Mouse (Mus musculus) forebrain, embryonic 10.5 days (tissue): ENCODE measurements around the gene Uvrag. TPM values are rescaled to one million over a fixed set of nuclear protein-coding genes. Genes with fewer than 3 reads are reported as not detected.
A peak's percentile ranks its signal among the peaks of the same experiment; 100 is the strongest.

Experiments used
- DNase-seq: peaks from one replicate; pipeline ENCODE4 v3.0.0-alpha.2; 2017; ENCODE audit warnings: low spot score; ENCODE audit errors: extremely low spot score
- H3K27ac ChIP-seq: fragments of 300-500 bp; sonication (generic); 2 replicates; pipeline ENCODE4 v1.5.1; 2016; ENCODE audit warnings: mild to moderate bottlenecking
- H3K27me3 ChIP-seq: fragments of 300-500 bp; sonication (generic); 2 replicates; pipeline ENCODE4 v1.6.1; 2016; ENCODE audit warnings: mild to moderate bottlenecking; ENCODE audit not compliant: poor library complexity, severe bottlenecking
- H3K36me3 ChIP-seq: fragments of 300-500 bp; sonication (generic); replicated peaks from 2 replicates; pipeline ENCODE4 v1.6.1; 2016; ENCODE audit warnings: mild to moderate bottlenecking, moderate library complexity
- H3K4me1 ChIP-seq: fragments of 300-500 bp; sonication (generic); 2 replicates; pipeline ENCODE4 v1.6.1; 2016
- H3K4me3 ChIP-seq: fragments of 300-500 bp; sonication (generic); 2 replicates; pipeline ENCODE4 v1.5.1; 2016; ENCODE audit warnings: mild to moderate bottlenecking, moderate library complexity
- H3K9me3 ChIP-seq: fragments of 300-500 bp; sonication (generic); 2 replicates; pipeline ENCODE4 v1.6.1; 2016; ENCODE audit warnings: mild to moderate bottlenecking, moderate library complexity
- WGBS: fragments of 180-500 bp; shearing (Covaris S2); methylation state at CpG from one replicate; pipeline ENCODE4 v1.1.7; 2016; 5-methylcytosine and 5-hydroxymethylcytosine counted together
- polyA plus RNA-seq: library from polyadenylated mRNA; unstranded; fragments of >200 nt; fragmentation: Nextera tagmentation; extraction: Ambion mirVana; gene quantifications from 2 replicates; pipeline ENCODE4 v1.2.1, GENCODE M21; 2016

Uvrag gene
- polyA plus RNA-seq, 1 experiment from 2014 or later = 9.8 TPM

GRCm38 (mm10) chr7:98935193-98935592, 205.7 kb downstream of the Uvrag start:
- peaks cover 16% of the 10 kb centered on the region for H3K4me1 ChIP-seq
- H3K36me3 ChIP-seq = no peaks in the 10 kb centered on the region
- 92% methylated on average over 10 of the region's 10 CpGs for WGBS
- H3K4me3 ChIP-seq = no peak overlapping the region
- H3K9me3 ChIP-seq = no peaks in the 10 kb centered on the region
- no peaks in the 10 kb centered on the region for H3K27me3 ChIP-seq
- H3K27ac ChIP-seq = no peak overlapping the region
- no peak for DNase-seq

- Histone ChIP-seq H3K4me1 (peaks cover 42% of the 10 kb centered on the region), H3K27ac (peak overlapping the region; percentile 52; the same call in 1 of the 2 replicates), H3K9me3 (no peaks in the 10 kb centered on the region), H3K27me3 (no peaks in the 10 kb centered on the region), H3K4me3 (no peak overlapping the region), H3K36me3 (no peaks in the 10 kb centered on the region)
- DNase-seq = no peak
- 80% methylated on average over 7 of the region's 7 CpGs for WGBS
These were observed 212.5 kb downstream of the Uvrag start for GRCm38 (mm10) chr7:98928336-98929025.

- DNase-seq = no peak
- no peaks in the 10 kb centered on the region for H3K27me3 ChIP-seq
- H3K36me3 ChIP-seq = no peaks in the 10 kb centered on the region
- no peak overlapping the region for H3K4me3 ChIP-seq
- H3K27ac ChIP-seq = 0 out of 2 replicates have a peak overlapping the region, but pooled peaks have one; percentile 20
- H3K9me3 ChIP-seq = no peaks in the 10 kb centered on the region
- 75% methylated on average over 10 of the region's 10 CpGs for WGBS
- peaks cover 42% of the 10 kb centered on the region for H3K4me1 ChIP-seq
These were observed 213.9 kb downstream of the Uvrag start for GRCm38 (mm10) chr7:98926906-98927528.

GRCm38 (mm10) chr7:98924380-98924869, 216.5 kb downstream of the Uvrag start:
- Histone ChIP-seq H3K27me3 (no peaks in the 10 kb centered on the region), H3K4me3 (no peak overlapping the region), H3K27ac (peak overlapping the region; percentile 69; the same call in 1 of the 2 replicates), H3K4me1 (peaks cover 39% of the 10 kb centered on the region), H3K36me3 (no peaks in the 10 kb centered on the region), H3K9me3 (no peaks in the 10 kb centered on the region)
- WGBS = 77% methylated on average over 18 of the region's 18 CpGs
- DNase-seq = no peak

GRCm38 (mm10) chr7:98922984-98923383, 218.0 kb downstream of the Uvrag start:
- no peaks in the 10 kb centered on the region for H3K36me3 ChIP-seq
- no peak for DNase-seq
- WGBS = 93% methylated on average over 5 of the region's 5 CpGs
- no peaks in the 10 kb centered on the region for H3K9me3 ChIP-seq
- H3K4me1 ChIP-seq = peaks cover 25% of the 10 kb centered on the region
- no peak overlapping the region for H3K27ac ChIP-seq
- H3K27me3 ChIP-seq = no peaks in the 10 kb centered on the region
- no peak overlapping the region for H3K4me3 ChIP-seq

- Histone ChIP-seq H3K36me3 (no peaks in the 10 kb centered on the region), H3K27ac (no peak overlapping the region), H3K4me3 (no peak overlapping the region), H3K27me3 (no peaks in the 10 kb centered on the region), H3K4me1 (0 out of 2 replicates have a peak, but pooled peaks cover 2% of the 10 kb centered on the region), H3K9me3 (no peaks in the 10 kb centered on the region)
- 91% methylated on average over 5 of the region's 5 CpGs for WGBS
- DNase-seq = no peak
These were observed 223.5 kb downstream of the Uvrag start for GRCm38 (mm10) chr7:98917407-98917806.

GRCm38 (mm10) chr7:98916581-98916980, 224.4 kb downstream of the Uvrag start:
- WGBS = 88% methylated on average over 6 of the region's 6 CpGs
- Histone ChIP-seq H3K4me3 (no peak overlapping the region), H3K36me3 (no peaks in the 10 kb centered on the region), H3K27ac (no peak overlapping the region), H3K27me3 (no peaks in the 10 kb centered on the region), H3K9me3 (no peaks in the 10 kb centered on the region), H3K4me1 (0 out of 2 replicates have a peak, but pooled peaks cover 2% of the 10 kb centered on the region)
- no peak for DNase-seq

GRCm38 (mm10) chr7:98912953-98913360, 228.0 kb downstream of the Uvrag start:
- Histone ChIP-seq H3K4me3 (no peak overlapping the region), H3K4me1 (peaks cover 11% of the 10 kb centered on the region; the same call in 1 of the 2 replicates), H3K27me3 (no peaks in the 10 kb centered on the region), H3K27ac (no peak overlapping the region), H3K36me3 (no peaks in the 10 kb centered on the region), H3K9me3 (no peaks in the 10 kb centered on the region)
- DNase-seq = no peak
- WGBS = 82% methylated on average over 2 of the region's 2 CpGs

- no peak overlapping the region for H3K27ac ChIP-seq
These were observed 229.7 kb downstream of the Uvrag start for GRCm38 (mm10) chr7:98911276-98911675.

GRCm38 (mm10) chr7:98910712-98911111, 230.2 kb downstream of the Uvrag start:
- no peak for DNase-seq
- no peaks in the 10 kb centered on the region for H3K27me3 ChIP-seq
- 79% methylated on average over 11 of the region's 11 CpGs for WGBS
- no peaks in the 10 kb centered on the region for H3K9me3 ChIP-seq
- peaks cover 17% of the 10 kb centered on the region; the same call in 1 of the 2 replicates for H3K4me1 ChIP-seq
- H3K27ac ChIP-seq = no peak overlapping the region
- no peak overlapping the region for H3K4me3 ChIP-seq
- H3K36me3 ChIP-seq = no peaks in the 10 kb centered on the region

More at GRCm38 (mm10) chr7:98911276-98911675, 229.7 kb downstream of the Uvrag start:
- Histone ChIP-seq H3K4me1 (peaks cover 12% of the 10 kb centered on the region; the same call in 1 of the 2 replicates), H3K36me3 (no peaks in the 10 kb centered on the region), H3K4me3 (no peak overlapping the region), H3K27me3 (no peaks in the 10 kb centered on the region), H3K9me3 (no peaks in the 10 kb centered on the region)
- no peak for DNase-seq
- 87% methylated on average over 8 of the region's 8 CpGs for WGBS

GRCm38 (mm10) chr7:98910164-98910563, 230.8 kb downstream of the Uvrag start:
- Histone ChIP-seq H3K9me3 (no peaks in the 10 kb centered on the region), H3K27me3 (no peaks in the 10 kb centered on the region), H3K4me1 (peaks cover 19% of the 10 kb centered on the region; the same call in 1 of the 2 replicates), H3K36me3 (no peaks in the 10 kb centered on the region), H3K27ac (peak overlapping the region; percentile 51; the same call in 1 of the 2 replicates), H3K4me3 (no peak overlapping the region)
- no peak for DNase-seq
- WGBS = 83% methylated on average over 11 of the region's 11 CpGs

- H3K27ac ChIP-seq = no peak overlapping the region
- peaks cover 44% of the 10 kb centered on the region for H3K4me1 ChIP-seq
- no peaks in the 10 kb centered on the region for H3K27me3 ChIP-seq
- no peaks in the 10 kb centered on the region for H3K36me3 ChIP-seq
- no peak overlapping the region for H3K4me3 ChIP-seq
- no peaks in the 10 kb centered on the region for H3K9me3 ChIP-seq
- WGBS = 75% methylated on average over 4 of the region's 4 CpGs
- DNase-seq = no peak
These were observed 233.5 kb downstream of the Uvrag start for GRCm38 (mm10) chr7:98907476-98907875.
